Mouse (Mus musculus) kidney, postnatal 10 days (tissue): ENCODE results near the gene Olfr1307.

Experiments
- DNase-seq: peaks from one replicate; pipeline ENCODE4 v3.0.0; 2021; ENCODE audit warnings: mixed read lengths

Olfr1307 gene

GRCm38 (mm10) chr2:111949340-111949739 is at the start of gene Olfr1307:
Gene Olfr1307, minus strand, starts transcription at chr2:111949440.
- no peak for DNase-seq

- DNase-seq: no peak
Observed at GRCm38 (mm10) chr2:111990181-111990580, 40.9 kb upstream of the Olfr1307 start, which contains the start of gene Olfr1309. Gene Olfr1309, minus strand, starts transcription at chr2:111990281.

- DNase-seq: no peak
Observed at GRCm38 (mm10) chr2:111964844-111965243, 15.6 kb upstream of the Olfr1307 start, which contains the start of gene Olfr1308. Gene Olfr1308, minus strand, starts transcription at chr2:111964944.

- DNase-seq: no peak
Observed at GRCm38 (mm10) chr2:111916171-111916570, 33.1 kb downstream of the Olfr1307 start, which contains the start of gene Olfr1306. Gene Olfr1306, minus strand, starts transcription at chr2:111916271.
